Mouse (Mus musculus) heart, embryonic 10.5 days (tissue): ENCODE data around the gene Rnf183. TPM values are rescaled to one million over a fixed set of nuclear protein-coding genes. Genes with fewer than 3 reads are reported as not detected.

Source experiments
- DNase-seq: peaks from one replicate; pipeline ENCODE4 v3.0.0-alpha.2; 2017; ENCODE audit warnings: low spot score
- H3K27ac ChIP-seq: fragments of 300-500 bp; sonication (generic); 2 replicates; pipeline ENCODE4 v1.5.1; 2016; ENCODE audit warnings: mild to moderate bottlenecking
- H3K27me3 ChIP-seq: fragments of 300-500 bp; sonication (generic); 2 replicates; pipeline ENCODE4 v1.6.1; 2016; ENCODE audit warnings: mild to moderate bottlenecking; ENCODE audit not compliant: poor library complexity, insufficient read depth, severe bottlenecking
- H3K36me3 ChIP-seq: fragments of 300-500 bp; sonication (generic); 2 replicates; pipeline ENCODE4 v1.6.1; 2016; ENCODE audit warnings: mild to moderate bottlenecking, moderate library complexity
- H3K4me1 ChIP-seq: fragments of 300-500 bp; sonication (generic); 2 replicates; pipeline ENCODE4 v1.6.1; 2016; ENCODE audit warnings: mild to moderate bottlenecking
- H3K4me3 ChIP-seq: fragments of 300-500 bp; sonication (generic); 2 replicates; pipeline ENCODE4 v1.5.1; 2016; ENCODE audit warnings: mild to moderate bottlenecking, moderate library complexity
- H3K9me3 ChIP-seq: fragments of 300-500 bp; sonication (generic); 2 replicates; pipeline ENCODE4 v1.6.1; 2016; ENCODE audit warnings: mild to moderate bottlenecking, moderate library complexity
- WGBS: fragments of 180-500 bp; shearing (Covaris S2); methylation state at CpG from one replicate; pipeline ENCODE4 v1.1.7; 2016; 5-methylcytosine and 5-hydroxymethylcytosine counted together
- polyA plus RNA-seq: library from polyadenylated mRNA; unstranded; fragments of >200 nt; fragmentation: Nextera tagmentation; extraction: Ambion mirVana; gene quantifications from 2 replicates; pipeline ENCODE4 v1.2.1, GENCODE M21; 2016

Rnf183 gene
- polyA plus RNA-seq, 1 experiment from 2014 or later, result not detected

GRCm38 (mm10) chr4:62393459-62393858 is 41.6 kb downstream of the Rnf183 start:
- Histone ChIP-seq H3K4me3 (no peak overlapping the region), H3K36me3 (peaks cover 82% of the 10 kb centered on the region), H3K4me1 (no peaks in the 10 kb centered on the region), H3K9me3 (no peaks in the 10 kb centered on the region), H3K27ac (no peak overlapping the region), H3K27me3 (no peaks in the 10 kb centered on the region)
- WGBS, result 77% methylated on average over 6 of the region's 6 CpGs
- no peak for DNase-seq

DNA sequence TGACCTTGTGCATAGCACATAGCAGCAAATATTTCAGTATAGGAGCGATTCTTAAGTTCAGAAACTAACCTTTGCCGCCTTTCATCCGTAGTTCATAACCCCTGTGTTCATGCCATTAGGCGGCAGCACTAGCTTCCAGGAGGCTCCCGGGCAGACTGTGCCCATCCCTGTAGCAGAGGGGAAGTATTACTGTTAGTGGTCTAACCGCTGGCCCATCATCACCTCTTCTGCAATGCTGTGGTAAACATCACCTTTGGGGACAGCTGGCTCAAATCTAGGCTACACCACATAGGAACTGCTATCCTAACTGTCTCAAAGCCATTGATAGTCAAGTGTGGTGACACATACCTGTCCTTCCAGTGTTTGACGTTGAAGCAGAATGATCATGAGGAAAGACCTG is 43.2 kb downstream of the Rnf183 start:
- Histone ChIP-seq H3K27ac (no peak overlapping the region), H3K27me3 (no peaks in the 10 kb centered on the region), H3K36me3 (peaks cover 77% of the 10 kb centered on the region), H3K4me3 (no peak overlapping the region), H3K9me3 (no peaks in the 10 kb centered on the region), H3K4me1 (no peaks in the 10 kb centered on the region)
- 83% methylated on average over 7 of the region's 7 CpGs for WGBS
- DNase-seq, result no peak

GRCm38 (mm10) chr4:62389592-62390512 is 45.2 kb downstream of the Rnf183 start:
- H3K36me3 ChIP-seq, result peaks cover 68% of the 10 kb centered on the region

DNA sequence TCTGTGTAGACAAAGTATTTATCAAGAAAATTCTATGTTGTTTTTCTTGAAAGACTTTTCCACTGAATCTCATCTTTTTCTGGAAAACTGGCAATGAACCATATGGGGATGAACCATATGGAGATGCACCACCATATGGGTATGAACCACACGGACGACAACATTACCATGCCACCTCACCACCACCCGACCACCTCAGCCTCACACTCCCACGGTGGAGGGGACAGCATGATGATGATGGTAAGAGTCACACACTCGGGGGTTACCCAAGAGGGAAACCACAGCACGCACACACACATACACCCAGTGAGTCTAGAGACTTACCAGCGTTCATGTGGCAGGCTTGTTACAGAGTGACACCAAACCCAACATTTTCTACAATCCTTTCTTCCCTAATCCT is 49.6 kb downstream of the Rnf183 start:
- WGBS, result 92% methylated on average over 7 of the region's 7 CpGs

More at GRCm38 (mm10) chr4:62389592-62390512, 45.2 kb downstream of the Rnf183 start:
- DNase-seq, result no peak
- 79% methylated on average over 5 of the region's 5 CpGs for WGBS
- no peak overlapping the region for H3K4me3 ChIP-seq
- H3K27ac ChIP-seq, result no peak overlapping the region
- no peaks in the 10 kb centered on the region for H3K27me3 ChIP-seq
- H3K4me1 ChIP-seq, result no peaks in the 10 kb centered on the region
- no peaks in the 10 kb centered on the region for H3K9me3 ChIP-seq

GRCm38 (mm10) chr4:62384159-62384558 is 50.9 kb downstream of the Rnf183 start:
- 91% methylated on average over 1 of the region's 1 CpGs for WGBS
- peaks cover 33% of the 10 kb centered on the region for H3K36me3 ChIP-seq
- no peaks in the 10 kb centered on the region for H3K9me3 ChIP-seq
- no peak overlapping the region for H3K4me3 ChIP-seq
- no peaks in the 10 kb centered on the region; the same call in 1 of the 2 replicates for H3K4me1 ChIP-seq
- H3K27ac ChIP-seq, result no peak overlapping the region
- H3K27me3 ChIP-seq, result no peaks in the 10 kb centered on the region
- DNase-seq, result no peak

More for the DNA sequence above, 49.6 kb downstream of the Rnf183 start:
- no peak overlapping the region for H3K4me3 ChIP-seq
- no peaks in the 10 kb centered on the region for H3K27me3 ChIP-seq
- DNase-seq, result no peak
- H3K4me1 ChIP-seq, result no peaks in the 10 kb centered on the region
- H3K27ac ChIP-seq, result no peak overlapping the region
- H3K9me3 ChIP-seq, result no peaks in the 10 kb centered on the region
- peaks cover 42% of the 10 kb centered on the region for H3K36me3 ChIP-seq

- peaks cover 29% of the 10 kb centered on the region for H3K36me3 ChIP-seq
- no peaks in the 10 kb centered on the region for H3K27me3 ChIP-seq
- H3K4me3 ChIP-seq, result no peak overlapping the region
- no peaks in the 10 kb centered on the region for H3K9me3 ChIP-seq
- 73% methylated on average over 7 of the region's 7 CpGs for WGBS
- H3K27ac ChIP-seq, result no peak overlapping the region
- no peaks in the 10 kb centered on the region; the same call in 1 of the 2 replicates for H3K4me1 ChIP-seq
- no peak for DNase-seq
Measured at GRCm38 (mm10) chr4:62383752-62384151, 51.3 kb downstream of the Rnf183 start.

GRCm38 (mm10) chr4:62383207-62383606 is 51.8 kb downstream of the Rnf183 start:
- H3K9me3 ChIP-seq, result no peaks in the 10 kb centered on the region
- peaks cover 23% of the 10 kb centered on the region for H3K36me3 ChIP-seq
- H3K4me1 ChIP-seq, result peaks cover 3% of the 10 kb centered on the region
- no peak for DNase-seq
- H3K27ac ChIP-seq, result no peak overlapping the region
- H3K4me3 ChIP-seq, result no peak overlapping the region
- WGBS, result 88% methylated on average over 6 of the region's 6 CpGs
- no peaks in the 10 kb centered on the region for H3K27me3 ChIP-seq

GRCm38 (mm10) chr4:62379724-62380381 is 55.2 kb downstream of the Rnf183 start:
- Histone ChIP-seq H3K9me3 (no peaks in the 10 kb centered on the region), H3K4me1 (peaks cover 9% of the 10 kb centered on the region), H3K27ac (no peak overlapping the region), H3K36me3 (peaks cover 5% of the 10 kb centered on the region; the same call in 1 of the 2 replicates), H3K27me3 (no peaks in the 10 kb centered on the region), H3K4me3 (no peak overlapping the region)
- DNase-seq, result no peak
- 84% methylated on average over 9 of the region's 9 CpGs for whole genome bisulfite sequencing

Other genes with a start within 250 kb of the Rnf183 start
- gene Zfp37, start 204.2 kb downstream of the Rnf183 start, polyA plus RNA-seq, result 9.1 and 9.8 TPM in 2 replicates
- 12.8 and 14.5 TPM in 2 replicates for gene Slc31a2, start 172.7 kb downstream of the Rnf183 start, polyA plus RNA-seq
- 17.2 and 19.5 TPM in 2 replicates for gene Fkbp15, start 74.7 kb downstream of the Rnf183 start, polyA plus RNA-seq
- gene Slc31a1, start 74.5 kb downstream of the Rnf183 start, polyA plus RNA-seq, result 46.9 and 53.6 TPM in 2 replicates
- gene Cdc26, start 26.6 kb downstream of the Rnf183 start, polyA plus RNA-seq, result 101 and 125 TPM in 2 replicates
- 19.2 and 23.2 TPM in 2 replicates for gene Prpf4, start 26.5 kb downstream of the Rnf183 start, polyA plus RNA-seq
- 4.3 and 7.1 TPM in 2 replicates for gene Wdr31, start 35.6 kb upstream of the Rnf183 start, polyA plus RNA-seq
- 0.46 and 2.0 TPM in 2 replicates for gene Bspry, start 44.8 kb upstream of the Rnf183 start, polyA plus RNA-seq
- gene Hdhd3, start 68.2 kb upstream of the Rnf183 start, polyA plus RNA-seq, result 7.0 and 10.1 TPM in 2 replicates
- gene Alad, start 84.7 kb upstream of the Rnf183 start, polyA plus RNA-seq, result 144 and 157 TPM in 2 replicates
- gene Pole3, start 89.8 kb upstream of the Rnf183 start, polyA plus RNA-seq, result 72.1 and 87.4 TPM in 2 replicates
- gene 4933430I17Rik, start 90.1 kb upstream of the Rnf183 start, polyA plus RNA-seq, result 0.36 and 0.49 TPM in 2 replicates
- gene Rgs3, start 124.6 kb upstream of the Rnf183 start, polyA plus RNA-seq, result 61.4 and 65.4 TPM in 2 replicates